Mouse (Mus musculus) limb, embryonic 14.5 days (tissue): Measurements from ENCODE around the gene Stil. TPM values are rescaled to one million over a fixed set of nuclear protein-coding genes. Genes with fewer than 3 reads are reported as not detected.

ENCODE experiments used
- ATAC-seq: fragments of 200-750 bp; cut with Nextera tagmentation; 2 replicates; pipeline ENCODE4 v1.8.0; 2017; ENCODE audit warnings: low read depth, moderate number of reproducible peaks, moderate TSS enrichment; ENCODE audit not compliant: low FRiP score
- DNase-seq: peaks from one replicate; pipeline ENCODE4 v3.0.0-alpha.2; 2015; ENCODE audit warnings: low spot score
- H3K27ac ChIP-seq: fragments of 300-500 bp; sonication (generic); replicated peaks from 2 replicates; pipeline ENCODE4 v1.5.1; 2014; ENCODE audit warnings: low read depth, mild to moderate bottlenecking, low read length, moderate library complexity, mixed read lengths
- H3K27me3 ChIP-seq: fragments of 300-500 bp; sonication (generic); 2 replicates; pipeline ENCODE4 v1.6.1; 2014; ENCODE audit warnings: low read length, mixed read lengths; ENCODE audit not compliant: control insufficient read depth, insufficient read depth
- H3K36me3 ChIP-seq: fragments of 300-500 bp; sonication (generic); 2 replicates; pipeline ENCODE4 v1.6.1; 2014; ENCODE audit warnings: mild to moderate bottlenecking, low read length, moderate library complexity, mixed read lengths; ENCODE audit not compliant: control insufficient read depth, insufficient read depth
- H3K4me1 ChIP-seq: fragments of 300-500 bp; sonication (generic); 2 replicates; pipeline ENCODE4 v1.6.1; 2014; ENCODE audit warnings: antibody characterized with exemption, low read length, mixed read lengths; ENCODE audit not compliant: control insufficient read depth, insufficient read depth
- H3K4me2 ChIP-seq: fragments of 300-500 bp; sonication (generic); replicated peaks from 2 replicates; pipeline ENCODE4 v1.6.1; 2014; ENCODE audit warnings: low read depth, mild to moderate bottlenecking, low read length, moderate library complexity; ENCODE audit not compliant: severe bottlenecking
- H3K4me3 ChIP-seq: fragments of 300-500 bp; sonication (generic); replicated peaks from 2 replicates; pipeline ENCODE4 v1.5.1; 2014; ENCODE audit warnings: low read length
- H3K9ac ChIP-seq: fragments of 300-500 bp; sonication (generic); 2 replicates; pipeline ENCODE4 v1.6.1; 2014; ENCODE audit warnings: mild to moderate bottlenecking, low read depth, low read length, moderate library complexity; ENCODE audit not compliant: severe bottlenecking
- H3K9me3 ChIP-seq: fragments of 300-500 bp; sonication (generic); 2 replicates; pipeline ENCODE4 v1.6.1; 2016; ENCODE audit warnings: low read length; ENCODE audit not compliant: control insufficient read depth
- POLR2A ChIP-seq: fragments of 200-500 bp; IDR thresholded peaks from 2 replicates; pipeline ENCODE4 v1.8.0; 2012; ENCODE audit warnings: inconsistent platforms, mild to moderate bottlenecking, moderate library complexity, borderline replicate concordance; ENCODE audit not compliant: insufficient read depth, insufficient read length; ENCODE audit errors: extremely low read depth
- WGBS: fragments of 180-500 bp; shearing (Covaris S2); extraction: QIAGEN DNeasy Blood & Tissue Kit; methylation state at CpG from one replicate; pipeline ENCODE4 v1.1.7; 2014; 5-methylcytosine and 5-hydroxymethylcytosine counted together
- polyA plus RNA-seq, 2 experiments: library from polyadenylated mRNA; depleted of rRNA in 1 of 2; stranded (reverse) in 1 of 2; unstranded in 1 of 2; fragments of >200 nt; fragmentation: Nextera tagmentation in 1 of 2; extraction: Ambion mirVana in 1 of 2; gene quantifications; 2 replicates each; pipeline versions ENCODE4 v1.2.1 to v1.2.3; 2012 to 2014

Stil gene
- polyA plus RNA-seq, 2 experiments: 12.8 to 16.2 TPM

- DNase-seq (no peak), ATAC-seq (no peak)
- Histone ChIP-seq H3K27me3 (no peaks in the 10 kb centered on the region), H3K27ac (no peak overlapping the region), H3K9ac (no peak overlapping the region), H3K4me2 (no peak overlapping the region), H3K4me1 (no peaks in the 10 kb centered on the region), H3K4me3 (no peak overlapping the region), H3K36me3 (no peaks in the 10 kb centered on the region), H3K9me3 (no peaks in the 10 kb centered on the region)
- TF ChIP-seq POLR2A: no peak
- WGBS: 25% methylated on average over 5 of the region's 5 CpGs
Measured at GRCm38 (mm10) chr4:115079821-115080349, 79.9 kb downstream of the Stil start.

DNA sequence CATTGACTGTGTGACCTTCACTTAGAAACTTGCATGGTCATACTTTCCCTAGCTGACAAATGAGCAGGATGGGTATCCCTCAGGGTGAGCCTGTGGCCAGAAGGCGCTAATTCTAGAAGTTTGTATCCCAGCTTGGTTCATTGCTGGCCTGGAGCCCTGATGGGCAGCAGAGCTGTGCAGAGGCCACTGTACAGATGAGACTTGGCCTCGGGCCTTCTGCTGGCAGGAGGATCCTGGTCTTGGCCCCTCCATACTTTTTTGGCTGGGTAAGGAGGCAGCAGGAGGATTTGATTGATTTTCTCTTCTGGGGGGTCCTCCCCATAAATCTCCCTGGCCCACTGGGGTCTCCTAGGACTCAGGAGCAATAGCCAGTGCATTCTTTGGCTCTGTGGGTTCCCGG lies 83.1 kb downstream of the Stil start:
- Histone ChIP-seq H3K9me3 (no peaks in the 10 kb centered on the region), H3K4me2 (no peak overlapping the region), H3K27me3 (0 out of 2 replicates have a peak, but pooled peaks cover 2% of the 10 kb centered on the region), H3K4me1 (no peaks in the 10 kb centered on the region), H3K27ac (no peak overlapping the region), H3K4me3 (no peak overlapping the region), H3K9ac (no peak overlapping the region), H3K36me3 (no peaks in the 10 kb centered on the region)
- DNase-seq: no peak
- WGBS: 79% methylated on average over 3 of the region's 3 CpGs
- no peak for TF ChIP-seq POLR2A
- ATAC-seq: no peak

- ATAC-seq: no peak
- Histone ChIP-seq H3K9me3 (no peaks in the 10 kb centered on the region), H3K4me3 (no peak overlapping the region), H3K4me1 (no peaks in the 10 kb centered on the region), H3K36me3 (no peaks in the 10 kb centered on the region), H3K9ac (no peak overlapping the region), H3K27ac (no peak overlapping the region), H3K27me3 (0 out of 2 replicates have a peak, but pooled peaks cover 15% of the 10 kb centered on the region), H3K4me2 (no peak overlapping the region)
- 19% methylated on average over 6 of the region's 6 CpGs for WGBS
- TF ChIP-seq POLR2A: no peak
- no peak for DNase-seq
Measured at GRCm38 (mm10) chr4:115085522-115086095, 85.7 kb downstream of the Stil start.

- 65% methylated on average over 4 of the region's 4 CpGs for WGBS
- DNase-seq (no peak), ATAC-seq (no peak)
- H3K27me3 ChIP-seq: 0 out of 2 replicates have a peak, but pooled peaks cover 15% of the 10 kb centered on the region
- no peak overlapping the region for H3K4me2 ChIP-seq
- no peaks in the 10 kb centered on the region for H3K36me3 ChIP-seq
- no peak overlapping the region for H3K4me3 ChIP-seq
- TF ChIP-seq POLR2A: no peak
- H3K9me3 ChIP-seq: no peaks in the 10 kb centered on the region
- H3K4me1 ChIP-seq: no peaks in the 10 kb centered on the region
- no peak overlapping the region for H3K27ac ChIP-seq
- no peak overlapping the region for H3K9ac ChIP-seq
Measured at GRCm38 (mm10) chr4:115086257-115086656, 86.3 kb downstream of the Stil start.

DNA sequence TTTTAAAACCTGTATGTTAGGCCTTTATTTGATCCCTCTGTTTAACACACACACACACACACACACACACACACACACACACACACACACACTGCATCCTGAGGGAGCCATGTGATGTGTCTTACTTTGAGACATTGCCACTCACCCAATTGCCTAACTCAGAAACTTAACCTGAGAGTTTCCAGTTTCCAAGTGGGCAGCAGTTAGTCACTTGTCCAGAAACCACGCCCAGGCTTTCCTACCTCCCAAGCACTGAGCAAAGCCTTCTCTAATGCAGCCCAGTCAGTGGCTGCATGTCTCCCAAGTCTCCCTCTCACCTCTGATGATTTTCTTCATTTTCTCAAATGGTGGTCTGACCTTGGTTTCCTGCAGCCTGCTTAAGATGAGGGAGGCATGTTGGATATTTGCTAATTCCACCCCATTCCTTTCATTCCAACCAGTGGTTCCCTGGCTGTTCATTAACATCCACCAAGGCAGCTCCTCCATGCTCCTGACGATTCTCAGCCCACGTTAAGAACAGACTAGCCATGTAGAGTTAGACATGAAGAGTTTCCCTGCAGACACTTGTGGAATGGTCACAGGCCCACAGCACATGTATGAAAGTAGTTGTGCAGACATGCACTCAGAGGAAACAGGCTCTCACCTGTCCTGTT lies 86.9 kb downstream of the Stil start:
- no peaks in the 10 kb centered on the region for H3K36me3 ChIP-seq

More for the DNA sequence above, 86.9 kb downstream of the Stil start:
- H3K27me3 ChIP-seq: 0 out of 2 replicates have a peak, but pooled peaks cover 15% of the 10 kb centered on the region
- H3K4me3 ChIP-seq: no peak overlapping the region
- H3K9ac ChIP-seq: no peak overlapping the region
- ATAC-seq (no peak), DNase-seq (no peak)
- H3K4me1 ChIP-seq: no peaks in the 10 kb centered on the region
- no peak for TF ChIP-seq POLR2A
- no peaks in the 10 kb centered on the region for H3K9me3 ChIP-seq
- H3K4me2 ChIP-seq: no peak overlapping the region
- 69% methylated on average over 3 of the region's 3 CpGs for WGBS
- no peak overlapping the region for H3K27ac ChIP-seq
